Mouse (Mus musculus): ENCODE data around the gene Lrrc28.

- TF ChIP-seq CTCF (IDR thresholded peaks at IDR 0.05) (no peak), POLR2A (IDR thresholded peaks at IDR 0.05; ENCODE audit: insufficient read depth, low read depth, low read length) (no peak), EP300 (IDR thresholded peaks at IDR 0.05; ENCODE audit: insufficient read depth, low read depth, low read length) (no peak)
Observed at GRCm38 (mm10) chr7:67663981-67664694, 19.1 kb upstream of the Lrrc28 start.
